Mouse (Mus musculus) brain, embryonic 14.5 days (tissue): ENCODE data around the gene Cntn1.

Source experiments
- CTCF ChIP-seq: fragments of 200-500 bp; IDR thresholded peaks from 2 replicates; pipeline ENCODE4 v1.5.1; 2012; ENCODE audit warnings: inconsistent platforms, mild to moderate bottlenecking, moderate library complexity, borderline replicate concordance; ENCODE audit not compliant: insufficient read depth, insufficient read length; ENCODE audit errors: extremely low read depth
- POLR2A ChIP-seq: fragments of 200-500 bp; IDR thresholded peaks from 2 replicates; pipeline ENCODE4 v1.6.1; 2012; ENCODE audit warnings: mild to moderate bottlenecking, inconsistent platforms, borderline replicate concordance; ENCODE audit not compliant: poor library complexity, insufficient read depth, insufficient read length, severe bottlenecking; ENCODE audit errors: extremely low read depth

DNA sequence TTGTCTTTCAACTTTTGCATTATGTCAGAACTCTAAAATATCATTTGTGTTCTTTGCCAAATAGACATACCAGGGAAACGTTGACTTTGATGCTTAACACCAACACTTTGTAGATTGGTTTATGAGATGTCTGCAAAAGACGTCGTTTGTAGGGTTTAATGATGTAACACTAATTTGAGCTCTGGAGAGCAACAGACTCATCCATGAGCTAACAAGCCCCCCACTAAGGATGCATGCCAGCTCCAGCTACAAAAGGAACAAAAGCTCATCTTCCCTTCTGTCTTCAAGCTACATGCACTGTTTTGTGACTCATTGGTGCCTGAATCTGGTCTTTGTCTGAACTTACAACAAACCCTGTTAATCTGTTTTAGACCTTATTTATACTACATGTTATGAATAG lies 28.5 kb downstream of the Cntn1 start:
- TF ChIP-seq CTCF (no peak), POLR2A (no peak)
